Mouse (Mus musculus) kidney, embryonic 16.5 days (tissue): Measurements from ENCODE around the gene Gm37240. TPM values are rescaled to one million over a fixed set of nuclear protein-coding genes. Genes with fewer than 3 reads are reported as not detected.
A peak's percentile ranks its signal among the peaks of the same experiment; 100 is the strongest.

Source experiments
- ATAC-seq: fragments of 200-750 bp; cut with Nextera tagmentation; 2 replicates; pipeline ENCODE4 v1.8.0; 2017; ENCODE audit warnings: moderate TSS enrichment; ENCODE audit not compliant: low FRiP score, low TSS enrichment
- H3K27ac ChIP-seq: fragments of 300-500 bp; sonication (generic); 2 replicates; pipeline ENCODE4 v1.5.1; 2014; ENCODE audit warnings: low read length
- H3K27me3 ChIP-seq: fragments of 300-500 bp; sonication (generic); 2 replicates; pipeline ENCODE4 v1.6.1; 2014; ENCODE audit warnings: low read length, control low read depth, mixed read lengths; ENCODE audit not compliant: insufficient read depth
- H3K36me3 ChIP-seq: fragments of 300-500 bp; sonication (generic); 2 replicates; pipeline ENCODE4 v1.6.1; 2014; ENCODE audit warnings: low read length, control low read depth, mixed read lengths; ENCODE audit not compliant: insufficient read depth
- H3K4me1 ChIP-seq: fragments of 300-500 bp; sonication (generic); 2 replicates; pipeline ENCODE4 v1.6.1; 2014; ENCODE audit warnings: low read length, control low read depth, mixed read lengths; ENCODE audit not compliant: insufficient read depth
- H3K4me2 ChIP-seq: fragments of 300-500 bp; sonication (generic); replicated peaks from 2 replicates; pipeline ENCODE4 v1.6.1; 2014; ENCODE audit warnings: low read depth, low read length
- H3K4me3 ChIP-seq: fragments of 300-500 bp; sonication (generic); 2 replicates; pipeline ENCODE4 v1.5.1; 2014; ENCODE audit warnings: mild to moderate bottlenecking, low read length
- H3K9ac ChIP-seq: fragments of 300-500 bp; sonication (generic); replicated peaks from 2 replicates; pipeline ENCODE4 v1.6.1; 2014; ENCODE audit warnings: low read length
- H3K9me3 ChIP-seq: fragments of 300-500 bp; sonication (generic); 2 replicates; pipeline ENCODE4 v1.6.1; 2016; ENCODE audit warnings: low read length, control low read depth
- WGBS: fragments of 180-500 bp; shearing (Covaris S2); extraction: QIAGEN DNeasy Blood & Tissue Kit; methylation state at CpG from one replicate; pipeline ENCODE4 v1.1.7; 2014; 5-methylcytosine and 5-hydroxymethylcytosine counted together
- polyA plus RNA-seq: library from polyadenylated mRNA; unstranded; fragments of >200 nt; fragmentation: Nextera tagmentation; extraction: Ambion mirVana; gene quantifications from 2 replicates; pipeline ENCODE4 v1.2.1, GENCODE M21; 2015

Gm37240 gene
- polyA plus RNA-seq, 1 experiment from 2014 or later, result 8.7 TPM

GRCm38 (mm10) chr3:85184916-85185315, 702.4 kb downstream of the Gm37240 start:
- Histone ChIP-seq H3K36me3 (no peaks in the 10 kb centered on the region), H3K4me2 (no peak overlapping the region), H3K27me3 (peaks cover 6% of the 10 kb centered on the region), H3K9me3 (peaks cover 6% of the 10 kb centered on the region; the same call in 1 of the 2 replicates), H3K9ac (no peak overlapping the region), H3K27ac (no peak overlapping the region), H3K4me1 (peaks cover 24% of the 10 kb centered on the region), H3K4me3 (no peak overlapping the region)
- ATAC-seq, result no peak
- WGBS, result 63% methylated on average over 11 of the region's 11 CpGs

GRCm38 (mm10) chr3:85184151-85184550, 703.2 kb downstream of the Gm37240 start:
- H3K36me3 ChIP-seq, result no peaks in the 10 kb centered on the region
- peaks cover 24% of the 10 kb centered on the region for H3K4me1 ChIP-seq
- no peak overlapping the region for H3K27ac ChIP-seq
- H3K4me2 ChIP-seq, result no peak overlapping the region
- peaks cover 6% of the 10 kb centered on the region; the same call in 1 of the 2 replicates for H3K9me3 ChIP-seq
- WGBS, result 22% methylated on average over 6 of the region's 6 CpGs
- no peak overlapping the region for H3K4me3 ChIP-seq
- ATAC-seq, result 0 out of 2 replicates have a peak, but pooled peaks have one; percentile 23
- H3K27me3 ChIP-seq, result peaks cover 3% of the 10 kb centered on the region; the same call in 1 of the 2 replicates
- H3K9ac ChIP-seq, result no peak overlapping the region

- peaks cover 11% of the 10 kb centered on the region; the same call in 1 of the 2 replicates for H3K4me1 ChIP-seq
- H3K4me2 ChIP-seq, result no peak overlapping the region
- H3K9ac ChIP-seq, result no peak overlapping the region
- no peak overlapping the region for H3K27ac ChIP-seq
- 75% methylated on average over 1 of the region's 1 CpGs for WGBS
- H3K4me3 ChIP-seq, result no peak overlapping the region
- H3K36me3 ChIP-seq, result no peaks in the 10 kb centered on the region
- H3K9me3 ChIP-seq, result peaks cover 6% of the 10 kb centered on the region; the same call in 1 of the 2 replicates
- H3K27me3 ChIP-seq, result no peaks in the 10 kb centered on the region
- ATAC-seq, result no peak
These were observed 710.6 kb downstream of the Gm37240 start for GRCm38 (mm10) chr3:85176736-85177135.

GRCm38 (mm10) chr3:85174542-85175469, 712.5 kb downstream of the Gm37240 start:
- no peaks in the 10 kb centered on the region for H3K36me3 ChIP-seq
- no peak overlapping the region for H3K9ac ChIP-seq
- peak; percentile 71 for ATAC-seq
- H3K27me3 ChIP-seq, result no peaks in the 10 kb centered on the region
- peaks cover 11% of the 10 kb centered on the region; the same call in 1 of the 2 replicates for H3K4me1 ChIP-seq
- peak overlapping the region; percentile 31; the same call in 1 of the 2 replicates for H3K4me2 ChIP-seq
- H3K27ac ChIP-seq, result no peak overlapping the region
- WGBS, result 37% methylated on average over 28 of the region's 28 CpGs
- no peaks in the 10 kb centered on the region for H3K9me3 ChIP-seq
- no peak overlapping the region for H3K4me3 ChIP-seq

- H3K27ac ChIP-seq, result no peak overlapping the region
- WGBS, result 49% methylated on average over 6 of the region's 6 CpGs
These were observed 713.8 kb downstream of the Gm37240 start for GRCm38 (mm10) chr3:85173441-85174071.

GRCm38 (mm10) chr3:85172532-85172931, 714.8 kb downstream of the Gm37240 start:
- Histone ChIP-seq H3K27ac (no peak overlapping the region), H3K4me1 (peaks cover 11% of the 10 kb centered on the region; the same call in 1 of the 2 replicates), H3K9me3 (no peaks in the 10 kb centered on the region), H3K4me2 (peak overlapping the region; percentile 24; the same call in 1 of the 2 replicates), H3K36me3 (no peaks in the 10 kb centered on the region), H3K4me3 (no peak overlapping the region), H3K27me3 (no peaks in the 10 kb centered on the region), H3K9ac (no peak overlapping the region)
- WGBS, result 35% methylated on average over 11 of the region's 11 CpGs
- ATAC-seq, result no peak

More at GRCm38 (mm10) chr3:85173441-85174071, 713.8 kb downstream of the Gm37240 start:
- Histone ChIP-seq H3K9ac (no peak overlapping the region), H3K4me1 (peaks cover 11% of the 10 kb centered on the region; the same call in 1 of the 2 replicates), H3K4me3 (no peak overlapping the region), H3K9me3 (no peaks in the 10 kb centered on the region), H3K27me3 (no peaks in the 10 kb centered on the region), H3K4me2 (no peak overlapping the region), H3K36me3 (no peaks in the 10 kb centered on the region)
- ATAC-seq, result no peak

- Histone ChIP-seq H3K27me3 (no peaks in the 10 kb centered on the region), H3K9me3 (no peaks in the 10 kb centered on the region), H3K4me3 (no peak overlapping the region), H3K36me3 (no peaks in the 10 kb centered on the region), H3K4me2 (peak overlapping the region; percentile 24; the same call in 1 of the 2 replicates), H3K4me1 (peaks cover 11% of the 10 kb centered on the region; the same call in 1 of the 2 replicates), H3K27ac (no peak overlapping the region), H3K9ac (no peak overlapping the region)
- no peak for ATAC-seq
- WGBS, result 42% methylated on average over 12 of the region's 12 CpGs
These were observed 715.2 kb downstream of the Gm37240 start for GRCm38 (mm10) chr3:85172096-85172495.

- Histone ChIP-seq H3K36me3 (no peaks in the 10 kb centered on the region), H3K4me1 (no peaks in the 10 kb centered on the region), H3K27me3 (no peaks in the 10 kb centered on the region), H3K27ac (no peak overlapping the region), H3K9me3 (no peaks in the 10 kb centered on the region), H3K9ac (no peak overlapping the region), H3K4me3 (no peak overlapping the region), H3K4me2 (no peak overlapping the region)
- 88% methylated on average over 2 of the region's 2 CpGs for WGBS
- no peak for ATAC-seq
These were observed 718.5 kb downstream of the Gm37240 start for GRCm38 (mm10) chr3:85168816-85169215.

- no peak overlapping the region for H3K4me2 ChIP-seq
- WGBS, result 31% methylated on average over 1 of the region's 1 CpGs
- ATAC-seq, result no peak
- H3K27ac ChIP-seq, result no peak overlapping the region
- no peaks in the 10 kb centered on the region for H3K27me3 ChIP-seq
- no peaks in the 10 kb centered on the region for H3K9me3 ChIP-seq
- H3K36me3 ChIP-seq, result no peaks in the 10 kb centered on the region
- no peaks in the 10 kb centered on the region for H3K4me1 ChIP-seq
- H3K9ac ChIP-seq, result no peak overlapping the region
- H3K4me3 ChIP-seq, result no peak overlapping the region
These were observed 722.4 kb downstream of the Gm37240 start for GRCm38 (mm10) chr3:85164931-85165330.
